Mouse (Mus musculus) T-cell, adult 66 days (primary cell): Measurements from ENCODE around the gene Strip2. TPM values are rescaled to one million over a fixed set of nuclear protein-coding genes. Genes with fewer than 3 reads are reported as not detected.

ENCODE experiments used
- total RNA-seq, 2 experiments: library from RNA; stranded (reverse); gene quantifications; 3 replicates in 1 of 2; 4 replicates in 1 of 2; pipeline ENCODE4 v1.2.4; 2023

The Strip2 gene
- under 1 TPM in 1 of 2 experiments, not detected in 1; 0.27 TPM for total RNA-seq

DNA sequence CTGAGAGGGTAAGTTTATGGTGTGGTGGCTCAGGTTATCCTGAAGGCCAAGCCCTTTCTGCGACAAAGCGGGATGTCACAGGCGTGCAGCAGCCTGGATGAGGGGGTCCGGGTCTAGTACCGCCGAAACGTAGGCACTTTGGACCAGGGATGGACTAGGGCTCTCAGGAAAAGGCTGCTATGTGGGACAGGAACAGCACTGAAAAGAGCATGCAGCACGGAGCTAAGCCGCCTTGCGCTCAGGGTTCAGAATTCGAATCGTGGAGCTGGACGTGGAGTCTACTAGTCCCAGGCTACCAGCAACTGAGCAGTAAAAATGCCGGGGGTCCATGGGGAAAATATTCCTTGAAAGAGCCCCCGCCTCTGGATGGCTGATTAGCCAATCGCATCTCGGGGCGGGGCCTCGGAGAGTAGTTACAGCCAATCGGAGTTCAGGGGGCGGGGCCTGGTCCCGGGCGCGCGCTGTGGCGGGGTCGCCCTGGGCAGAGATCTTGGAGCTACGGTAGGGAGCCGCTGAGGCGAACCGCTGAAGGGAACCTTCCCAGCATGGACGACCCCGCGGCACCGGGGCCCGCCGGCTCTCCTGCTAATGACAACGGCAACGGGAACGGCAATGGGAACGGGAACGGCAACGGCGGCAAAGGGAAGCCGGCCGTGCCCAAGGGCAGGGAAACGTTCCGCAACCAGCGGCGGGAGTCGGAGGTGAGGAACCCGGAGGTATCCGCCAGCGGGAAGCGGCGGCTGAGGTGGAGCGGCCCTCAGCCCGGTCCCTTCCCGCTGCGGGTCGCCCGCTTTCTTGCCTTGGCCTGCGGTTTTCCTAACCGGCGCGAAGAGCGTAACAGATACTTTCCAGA, at the start of gene Strip2:
Gene Strip2, plus strand, starts transcription at position 483 of the 853 bp plus-strand sequence.

Other genes starting within 250 kb of the Strip2 start
- 1 to 10 TPM in 1 of 2 experiments, under 1 TPM in 1; 0.47 to 1.3 TPM for gene Tspan33, start 222.8 kb upstream of the Strip2 start, total RNA-seq
- gene Smo, start 181.5 kb upstream of the Strip2 start, total RNA-seq: 1 to 10 TPM; 1.2 to 1.4 TPM
- 10 to 100 TPM; 77.7 to 84.6 TPM for gene Ahcyl2, start 149.0 kb upstream of the Strip2 start, total RNA-seq
- 10 to 100 TPM; 65.3 to 80.3 TPM for gene Nrf1, start 131.0 kb downstream of the Strip2 start, total RNA-seq